Mouse (Mus musculus): ENCODE measurements around the gene Serpinb1a. TPM values are rescaled to one million over a fixed set of nuclear protein-coding genes. Genes with fewer than 3 reads are reported as not detected.
"Not testable (repeated sequence)": the region's sequence is repeated elsewhere in the genome, so short reads cannot be mapped to it uniquely, and the experiment has no call there.

Gene Serpinb1a
- 330 and 346 TPM in 2 replicates for total RNA-seq (2017)

GRCm38 (mm10) chr13:32850668-32851404 lies at the start of gene Serpinb1a:
Gene Serpinb1a, minus strand, starts transcription at chr13:32851185.
- peak; percentile 72 for ATAC-seq (ENCODE audit: extremely low read depth, insufficient number of reproducible peaks, low FRiP score, poor library complexity, severe bottlenecking)

GRCm38 (mm10) chr13:32900639-32901038 lies 49.7 kb upstream of the Serpinb1a start:
- ATAC-seq (ENCODE audit: extremely low read depth, insufficient number of reproducible peaks, low FRiP score, poor library complexity, severe bottlenecking), result peak; percentile 72

- not testable (repeated sequence) for ATAC-seq (ENCODE audit: extremely low read depth, insufficient number of reproducible peaks, low FRiP score, poor library complexity, severe bottlenecking)
These were observed 48.1 kb upstream of the Serpinb1a start for GRCm38 (mm10) chr13:32899114-32899513.

- no peak for ATAC-seq (ENCODE audit: extremely low read depth, insufficient number of reproducible peaks, low FRiP score, poor library complexity, severe bottlenecking)
These were observed 47.1 kb upstream of the Serpinb1a start, which contains the start of gene Serpinb1c for GRCm38 (mm10) chr13:32898111-32898510. Gene Serpinb1c, minus strand, starts transcription at chr13:32898211.

- ATAC-seq (ENCODE audit: extremely low read depth, insufficient number of reproducible peaks, low FRiP score, poor library complexity, severe bottlenecking), result no peak
These were observed 45.9 kb upstream of the Serpinb1a start for GRCm38 (mm10) chr13:32896931-32897330.

GRCm38 (mm10) chr13:32884755-32885154 lies 33.8 kb upstream of the Serpinb1a start:
- ATAC-seq (ENCODE audit: extremely low read depth, insufficient number of reproducible peaks, low FRiP score, poor library complexity, severe bottlenecking), result no peak

GRCm38 (mm10) chr13:32873862-32874261 lies 22.9 kb upstream of the Serpinb1a start:
- ATAC-seq (ENCODE audit: extremely low read depth, insufficient number of reproducible peaks, low FRiP score, poor library complexity, severe bottlenecking), result no peak

- no peak for ATAC-seq (ENCODE audit: extremely low read depth, insufficient number of reproducible peaks, low FRiP score, poor library complexity, severe bottlenecking)
These were observed 17.9 kb upstream of the Serpinb1a start for GRCm38 (mm10) chr13:32868843-32869242.

- ATAC-seq (ENCODE audit: extremely low read depth, insufficient number of reproducible peaks, low FRiP score, poor library complexity, severe bottlenecking), result peak; percentile 49; the same call in 1 of the 2 replicates
These were observed 17.2 kb upstream of the Serpinb1a start for GRCm38 (mm10) chr13:32868233-32868632.

GRCm38 (mm10) chr13:32867030-32867429 lies 16.0 kb upstream of the Serpinb1a start:
- ATAC-seq (ENCODE audit: extremely low read depth, insufficient number of reproducible peaks, low FRiP score, poor library complexity, severe bottlenecking), result no peak

GRCm38 (mm10) chr13:32866484-32866883 lies 15.5 kb upstream of the Serpinb1a start:
- ATAC-seq (ENCODE audit: extremely low read depth, insufficient number of reproducible peaks, low FRiP score, poor library complexity, severe bottlenecking), result peak; percentile 79

GRCm38 (mm10) chr13:32865591-32865990 lies 14.6 kb upstream of the Serpinb1a start:
- no peak for ATAC-seq (ENCODE audit: extremely low read depth, insufficient number of reproducible peaks, low FRiP score, poor library complexity, severe bottlenecking)

- ATAC-seq (ENCODE audit: extremely low read depth, insufficient number of reproducible peaks, low FRiP score, poor library complexity, severe bottlenecking), result not testable (repeated sequence)
These were observed 13.5 kb upstream of the Serpinb1a start for GRCm38 (mm10) chr13:32864529-32864928.

GRCm38 (mm10) chr13:32863456-32863855 lies 12.5 kb upstream of the Serpinb1a start:
- no peak for ATAC-seq (ENCODE audit: extremely low read depth, insufficient number of reproducible peaks, low FRiP score, poor library complexity, severe bottlenecking)

- ATAC-seq (ENCODE audit: extremely low read depth, insufficient number of reproducible peaks, low FRiP score, poor library complexity, severe bottlenecking), result no peak
These were observed 9.8 kb upstream of the Serpinb1a start for GRCm38 (mm10) chr13:32860821-32861220.

- ATAC-seq (ENCODE audit: extremely low read depth, insufficient number of reproducible peaks, low FRiP score, poor library complexity, severe bottlenecking), result no peak
These were observed 2.1 kb upstream of the Serpinb1a start for GRCm38 (mm10) chr13:32853073-32853472.

GRCm38 (mm10) chr13:32852539-32852938 lies 1.6 kb upstream of the Serpinb1a start:
- ATAC-seq (ENCODE audit: extremely low read depth, insufficient number of reproducible peaks, low FRiP score, poor library complexity, severe bottlenecking), result no peak

GRCm38 (mm10) chr13:32851967-32852366 lies 982 bp upstream of the Serpinb1a start:
- ATAC-seq (ENCODE audit: extremely low read depth, insufficient number of reproducible peaks, low FRiP score, poor library complexity, severe bottlenecking), result peak; percentile 75

- ATAC-seq (ENCODE audit: extremely low read depth, insufficient number of reproducible peaks, low FRiP score, poor library complexity, severe bottlenecking), result no peak
These were observed 829 bp downstream of the Serpinb1a start for GRCm38 (mm10) chr13:32850156-32850555.

- ATAC-seq (ENCODE audit: extremely low read depth, insufficient number of reproducible peaks, low FRiP score, poor library complexity, severe bottlenecking), result no peak
These were observed 1.4 kb downstream of the Serpinb1a start for GRCm38 (mm10) chr13:32849531-32850123.

All from neutrophil, adult 5-6 weeks (primary cell).